Mouse (Mus musculus) heart, embryonic 16.5 days (tissue): ENCODE results near the gene Ssbp2. TPM values are rescaled to one million over a fixed set of nuclear protein-coding genes. Genes with fewer than 3 reads are reported as not detected.
A peak's percentile ranks its signal among the peaks of the same experiment; 100 is the strongest.

Source experiments
- ATAC-seq: fragments of 200-750 bp; cut with Nextera tagmentation; replicated peaks from 2 replicates; pipeline ENCODE4 v1.8.0; 2017; ENCODE audit warnings: moderate number of reproducible peaks; ENCODE audit not compliant: insufficient read depth, low FRiP score; ENCODE audit errors: extremely low read depth
- H3K27ac ChIP-seq: fragments of 300-500 bp; sonication (generic); 2 replicates; pipeline ENCODE4 v1.5.1; 2014; ENCODE audit warnings: mild to moderate bottlenecking, low read length, control low read depth, moderate library complexity
- H3K27me3 ChIP-seq: fragments of 300-500 bp; sonication (generic); 2 replicates; pipeline ENCODE4 v1.6.1; 2014; ENCODE audit warnings: low read length, mixed read lengths; ENCODE audit not compliant: control insufficient read depth, insufficient read depth
- H3K36me3 ChIP-seq: fragments of 300-500 bp; sonication (generic); 2 replicates; pipeline ENCODE4 v1.6.1; 2014; ENCODE audit not compliant: control insufficient read depth, insufficient read depth
- H3K4me1 ChIP-seq: fragments of 300-500 bp; sonication (generic); 2 replicates; pipeline ENCODE4 v1.6.1; 2014; ENCODE audit warnings: low read length, mixed read lengths; ENCODE audit not compliant: control insufficient read depth, insufficient read depth
- H3K4me2 ChIP-seq: fragments of 300-500 bp; sonication (generic); 2 replicates; pipeline ENCODE4 v1.6.1; 2014; ENCODE audit warnings: low read depth, mild to moderate bottlenecking, control low read depth, low read length
- H3K4me3 ChIP-seq: fragments of 300-500 bp; sonication (generic); 2 replicates; pipeline ENCODE4 v1.5.1; 2014; ENCODE audit warnings: mild to moderate bottlenecking, control low read depth, low read length
- H3K9ac ChIP-seq: fragments of 300-500 bp; sonication (generic); 2 replicates; pipeline ENCODE4 v1.6.1; 2014; ENCODE audit warnings: low read length, control low read depth
- H3K9me3 ChIP-seq: fragments of 300-500 bp; sonication (generic); replicated peaks from 2 replicates; pipeline ENCODE4 v1.6.1; 2016; ENCODE audit warnings: low read length; ENCODE audit not compliant: control insufficient read depth
- WGBS: fragments of 180-500 bp; shearing (Covaris S2); extraction: QIAGEN DNeasy Blood & Tissue Kit; methylation state at CpG from one replicate; pipeline ENCODE4 v1.1.7; 2014; 5-methylcytosine and 5-hydroxymethylcytosine counted together
- polyA plus RNA-seq: library from polyadenylated mRNA; unstranded; fragments of >200 nt; fragmentation: Nextera tagmentation; extraction: Ambion mirVana; gene quantifications from 2 replicates; pipeline ENCODE4 v1.2.1, GENCODE M21; 2015

The Ssbp2 gene
- polyA plus RNA-seq = 111 and 114 TPM in 2 replicates

- H3K27ac ChIP-seq = peak within 1 kb of the TSS; percentile 94
- ATAC-seq = peak; percentile 52
- peak within 1 kb of the TSS; percentile 81 for H3K4me3 ChIP-seq
- H3K36me3 ChIP-seq = no peaks in the 10 kb centered on the region
- H3K4me2 ChIP-seq = peak within 1 kb of the TSS; percentile 86
- WGBS = 9% methylated on average over 27 of the region's 29 CpGs
- H3K9me3 ChIP-seq = no peaks in the 10 kb centered on the region
- H3K4me1 ChIP-seq = peaks cover 20% of the 10 kb centered on the region
- no peaks in the 10 kb centered on the region for H3K27me3 ChIP-seq
- H3K9ac ChIP-seq = peak within 1 kb of the TSS; percentile 97
Observed at GRCm38 (mm10) chr13:91459896-91460620, at the start of gene Ssbp2. TSS of gene Ssbp2 (plus strand) at chr13:91460283.

GRCm38 (mm10) chr13:91413752-91414503 is 46.2 kb upstream of the Ssbp2 start:
- Histone ChIP-seq H3K4me1 (no peaks in the 10 kb centered on the region), H3K27ac (no peak overlapping the region), H3K36me3 (no peaks in the 10 kb centered on the region), H3K27me3 (no peaks in the 10 kb centered on the region), H3K4me2 (no peak overlapping the region), H3K9me3 (no peaks in the 10 kb centered on the region), H3K9ac (no peak overlapping the region), H3K4me3 (no peak overlapping the region)
- no peak for ATAC-seq
- WGBS = 73% methylated on average over 5 of the region's 5 CpGs

GRCm38 (mm10) chr13:91415896-91416295 is 44.2 kb upstream of the Ssbp2 start:
- Histone ChIP-seq H3K9me3 (no peaks in the 10 kb centered on the region), H3K36me3 (no peaks in the 10 kb centered on the region), H3K4me1 (no peaks in the 10 kb centered on the region), H3K27ac (no peak overlapping the region), H3K9ac (no peak overlapping the region), H3K4me2 (no peak overlapping the region), H3K27me3 (no peaks in the 10 kb centered on the region), H3K4me3 (no peak overlapping the region)
- 66% methylated on average over 4 of the region's 4 CpGs for WGBS
- no peak for ATAC-seq

GRCm38 (mm10) chr13:91416698-91417097 is 43.4 kb upstream of the Ssbp2 start:
- H3K4me1 ChIP-seq = no peaks in the 10 kb centered on the region
- H3K4me2 ChIP-seq = no peak overlapping the region
- no peak for ATAC-seq
- H3K4me3 ChIP-seq = no peak overlapping the region
- no peaks in the 10 kb centered on the region for H3K36me3 ChIP-seq
- H3K9ac ChIP-seq = no peak overlapping the region
- H3K27me3 ChIP-seq = no peaks in the 10 kb centered on the region
- WGBS = 47% methylated on average over 2 of the region's 2 CpGs
- no peaks in the 10 kb centered on the region for H3K9me3 ChIP-seq
- no peak overlapping the region for H3K27ac ChIP-seq

GRCm38 (mm10) chr13:91421387-91421949 is 38.6 kb upstream of the Ssbp2 start:
- Histone ChIP-seq H3K4me3 (no peak overlapping the region), H3K4me1 (no peaks in the 10 kb centered on the region), H3K27me3 (no peaks in the 10 kb centered on the region), H3K36me3 (no peaks in the 10 kb centered on the region), H3K9ac (no peak overlapping the region), H3K27ac (no peak overlapping the region), H3K4me2 (peak overlapping the region; percentile 3; the same call in 1 of the 2 replicates), H3K9me3 (no peaks in the 10 kb centered on the region)
- no peak for ATAC-seq
- WGBS = 22% methylated on average over 9 of the region's 9 CpGs

- WGBS = 73% methylated on average over 5 of the region's 5 CpGs
- H3K27me3 ChIP-seq = no peaks in the 10 kb centered on the region
- H3K36me3 ChIP-seq = no peaks in the 10 kb centered on the region
- H3K27ac ChIP-seq = no peak overlapping the region
- no peak overlapping the region for H3K9ac ChIP-seq
- ATAC-seq = no peak
- H3K9me3 ChIP-seq = no peaks in the 10 kb centered on the region
- no peak overlapping the region for H3K4me3 ChIP-seq
- H3K4me2 ChIP-seq = no peak overlapping the region; the same call in 1 of the 2 replicates
- H3K4me1 ChIP-seq = no peaks in the 10 kb centered on the region
Observed at GRCm38 (mm10) chr13:91430867-91431266, 29.2 kb upstream of the Ssbp2 start.

GRCm38 (mm10) chr13:91431392-91432355 is 28.4 kb upstream of the Ssbp2 start:
- H3K4me3 ChIP-seq = no peak overlapping the region
- H3K27ac ChIP-seq = peak overlapping the region; percentile 31; the same call in 1 of the 2 replicates
- ATAC-seq = no peak
- H3K27me3 ChIP-seq = no peaks in the 10 kb centered on the region
- 64% methylated on average over 12 of the region's 12 CpGs for WGBS
- no peak overlapping the region for H3K4me2 ChIP-seq
- H3K9ac ChIP-seq = no peak overlapping the region; the same call in 1 of the 2 replicates
- no peaks in the 10 kb centered on the region for H3K9me3 ChIP-seq
- no peaks in the 10 kb centered on the region for H3K4me1 ChIP-seq
- no peaks in the 10 kb centered on the region for H3K36me3 ChIP-seq

GRCm38 (mm10) chr13:91433021-91433420 is 27.1 kb upstream of the Ssbp2 start:
- Histone ChIP-seq H3K9ac (no peak overlapping the region), H3K4me2 (no peak overlapping the region), H3K36me3 (no peaks in the 10 kb centered on the region), H3K9me3 (no peaks in the 10 kb centered on the region), H3K4me3 (no peak overlapping the region), H3K27me3 (no peaks in the 10 kb centered on the region), H3K27ac (no peak overlapping the region), H3K4me1 (no peaks in the 10 kb centered on the region)
- WGBS = 79% methylated on average over 11 of the region's 11 CpGs
- no peak for ATAC-seq
